Mouse (Mus musculus) kidney, adult 2 months (tissue): ENCODE measurements at regions not wholly inside any gene's neighbourhood (a gene's known extent, or its start where the extent isn't known, plus 50 kb on each side); places are given as distances from the start of the nearest gene placed in this dataset.

Experiments used
- DNase-seq: peaks from one replicate; pipeline ENCODE4 v3.0.0; 2021
- H3K27ac ChIP-seq: fragments of 200-500 bp; 2 replicates; pipeline ENCODE4 v1.5.1; 2012; ENCODE audit warnings: low read depth, low read length, control low read depth, inconsistent platforms; ENCODE audit not compliant: insufficient read depth
- H3K27me3 ChIP-seq: fragments of 200-500 bp; replicated peaks from 2 replicates; pipeline ENCODE4 v1.6.1; 2012; ENCODE audit warnings: mild to moderate bottlenecking, moderate library complexity, low read length, inconsistent platforms; ENCODE audit not compliant: control insufficient read depth, insufficient read depth
- H3K36me3 ChIP-seq: fragments of 200-500 bp; 2 replicates; pipeline ENCODE4 v1.6.1; 2012; ENCODE audit warnings: mild to moderate bottlenecking, moderate library complexity, low read length, inconsistent platforms; ENCODE audit not compliant: control insufficient read depth, insufficient read depth
- H3K4me1 ChIP-seq: fragments of 200-500 bp; 2 replicates; pipeline ENCODE4 v1.6.1; 2011; ENCODE audit warnings: low read length; ENCODE audit not compliant: control insufficient read depth, insufficient read depth
- H3K4me3 ChIP-seq: fragments of 200-500 bp; 2 replicates; pipeline ENCODE4 v1.5.1; 2011; ENCODE audit warnings: mild to moderate bottlenecking, low read depth, low read length, control low read depth; ENCODE audit not compliant: insufficient read depth
- CTCF ChIP-seq: fragments of 200-500 bp; conservative IDR thresholded peaks from 2 replicates; pipeline ENCODE4 v1.5.1; 2011; ENCODE audit warnings: low read depth, mild to moderate bottlenecking, control low read depth, low read length, moderate library complexity, mixed read lengths; ENCODE audit not compliant: insufficient read depth, insufficient read length
- POLR2A ChIP-seq: fragments of 200-500 bp; IDR thresholded peaks from one replicate; pipeline ENCODE4 v1.6.1; 2011; ENCODE audit warnings: low read depth, low read length, control low read depth
- WGBS: fragments of 180-500 bp; shearing (Covaris S2); methylation state at CpG from one replicate; pipeline ENCODE4 v1.1.7; 2018; 5-methylcytosine and 5-hydroxymethylcytosine counted together

DNA sequence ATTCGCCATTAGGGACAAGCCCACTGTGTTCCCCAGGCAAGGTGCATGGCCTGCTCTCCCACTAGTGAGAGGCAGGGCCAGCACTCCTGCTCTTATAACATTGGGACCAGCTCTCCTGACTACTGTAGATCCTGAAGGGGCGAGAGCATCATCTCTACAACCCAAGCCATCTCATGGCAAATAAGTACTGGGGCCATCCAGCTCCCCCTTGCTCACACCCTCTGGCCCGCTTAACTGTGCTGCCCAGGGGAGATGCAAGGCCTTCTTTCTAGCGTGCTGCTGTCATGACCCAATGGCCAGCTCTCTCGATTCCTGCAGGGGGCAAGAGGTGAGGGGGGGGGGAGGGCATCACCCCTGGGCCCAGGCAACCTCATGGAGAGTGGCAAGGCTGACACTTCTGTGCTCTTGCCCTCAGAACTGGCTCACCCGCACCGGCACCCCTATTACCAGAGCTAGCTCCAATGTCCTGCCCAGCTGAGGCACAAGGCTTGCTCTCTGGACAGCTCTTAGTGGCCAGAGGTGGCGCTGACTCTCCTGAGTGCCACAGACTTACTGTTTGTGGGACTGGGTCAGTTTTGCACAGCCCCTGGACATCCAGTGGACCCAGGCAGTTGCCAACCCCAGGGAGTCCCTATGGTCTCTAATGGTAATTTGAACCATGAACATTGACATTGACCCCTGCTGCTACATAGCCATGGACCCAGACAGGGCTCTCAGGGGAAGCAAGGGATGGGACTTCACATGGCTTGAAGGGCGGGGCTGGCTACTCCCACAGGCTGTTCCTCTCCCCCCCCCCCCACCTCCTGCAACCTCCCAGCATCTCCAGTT lies 448.2 kb downstream of the Tdrd3 start:
- TF ChIP-seq CTCF (no peak), POLR2A (no peak)
- 82% methylated on average over 9 of the region's 9 CpGs for WGBS
- no peaks in the 10 kb centered on the region for H3K27me3 ChIP-seq

DNA sequence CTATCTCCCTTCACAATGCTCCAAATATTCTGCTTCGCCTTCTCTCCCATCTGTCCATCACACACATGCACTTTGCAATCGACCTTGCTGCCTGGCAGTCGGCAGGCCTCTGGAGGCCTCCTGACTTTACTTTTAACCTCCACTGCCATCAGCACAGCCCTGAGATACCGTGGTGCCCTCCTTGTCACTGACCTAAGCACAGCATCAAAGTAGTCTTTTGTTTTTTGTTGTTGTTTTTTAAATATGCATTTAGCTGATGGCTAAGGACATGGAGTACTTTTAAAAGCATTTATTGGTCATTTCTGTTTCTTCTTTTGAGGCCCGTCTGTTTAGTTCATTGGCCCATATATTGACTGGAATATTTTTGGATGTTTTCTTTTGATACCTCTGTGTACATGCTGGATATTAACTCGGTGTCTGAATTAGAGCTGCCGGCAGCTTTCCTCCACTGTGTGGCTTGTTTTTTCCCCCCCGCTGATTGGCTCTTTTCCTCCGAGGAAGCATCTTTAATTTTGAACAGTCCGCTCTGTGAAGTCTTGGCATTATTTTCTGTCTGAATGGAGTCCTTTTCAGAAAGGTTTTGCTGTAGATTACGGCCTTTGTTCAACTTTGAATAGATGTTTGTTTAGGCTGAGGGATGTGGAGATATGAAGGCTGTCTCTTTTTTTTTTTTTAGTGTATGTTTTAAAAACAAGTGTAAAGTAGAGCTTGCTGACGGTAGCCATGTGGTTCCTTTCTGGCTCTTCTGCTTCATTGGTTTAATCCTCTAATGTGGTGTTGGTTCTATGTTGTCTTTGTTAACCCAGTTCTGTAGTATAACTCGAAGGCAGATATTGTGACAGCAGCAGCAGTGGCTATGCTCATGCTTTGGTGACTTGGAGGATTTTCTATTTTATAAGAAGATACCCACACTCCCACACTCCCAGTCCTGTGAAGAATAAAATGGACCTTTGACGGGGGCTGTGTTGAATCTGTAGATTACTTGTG lies 449.1 kb downstream of the Tdrd3 start:
- WGBS = 71% methylated on average over 14 of the region's 14 CpGs
- no peaks in the 10 kb centered on the region for H3K36me3 ChIP-seq
- H3K27ac ChIP-seq = no peak overlapping the region
- H3K27me3 ChIP-seq = no peaks in the 10 kb centered on the region
- no peak for DNase-seq
- TF ChIP-seq POLR2A (no peak), CTCF (no peak)
- no peaks in the 10 kb centered on the region for H3K4me1 ChIP-seq
- H3K4me3 ChIP-seq = no peak overlapping the region

More for the DNA sequence above, 448.2 kb downstream of the Tdrd3 start:
- Histone ChIP-seq H3K36me3 (no peaks in the 10 kb centered on the region), H3K4me3 (no peak overlapping the region), H3K4me1 (no peaks in the 10 kb centered on the region), H3K27ac (no peak overlapping the region)
- DNase-seq = no peak

DNA sequence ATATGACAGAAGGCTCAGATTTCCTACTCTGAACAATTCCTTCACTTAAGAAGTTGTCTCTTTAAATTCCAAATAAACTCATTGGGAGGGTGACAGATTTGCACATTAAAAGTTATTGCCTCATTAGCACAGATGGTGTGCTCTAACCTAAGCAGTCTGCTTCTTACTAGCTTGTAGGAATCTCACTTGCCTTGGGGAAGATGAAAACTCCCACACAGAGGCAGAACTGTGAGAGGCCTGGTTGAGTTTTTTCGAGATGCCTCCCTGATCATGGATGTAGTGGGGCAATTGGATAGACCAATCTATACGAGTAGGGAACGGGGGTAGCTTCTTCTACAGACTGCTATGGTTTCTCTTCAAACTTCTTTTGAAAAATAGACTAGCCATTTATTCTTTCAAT lies 485.3 kb downstream of the Tdrd3 start:
- WGBS = 30% methylated on average over 3 of the region's 3 CpGs
- TF ChIP-seq POLR2A (no peak), CTCF (no peak)
- Histone ChIP-seq H3K4me1 (no peaks in the 10 kb centered on the region), H3K4me3 (no peak overlapping the region), H3K27me3 (no peaks in the 10 kb centered on the region), H3K36me3 (no peaks in the 10 kb centered on the region), H3K27ac (no peak overlapping the region)
- no peak for DNase-seq

DNA sequence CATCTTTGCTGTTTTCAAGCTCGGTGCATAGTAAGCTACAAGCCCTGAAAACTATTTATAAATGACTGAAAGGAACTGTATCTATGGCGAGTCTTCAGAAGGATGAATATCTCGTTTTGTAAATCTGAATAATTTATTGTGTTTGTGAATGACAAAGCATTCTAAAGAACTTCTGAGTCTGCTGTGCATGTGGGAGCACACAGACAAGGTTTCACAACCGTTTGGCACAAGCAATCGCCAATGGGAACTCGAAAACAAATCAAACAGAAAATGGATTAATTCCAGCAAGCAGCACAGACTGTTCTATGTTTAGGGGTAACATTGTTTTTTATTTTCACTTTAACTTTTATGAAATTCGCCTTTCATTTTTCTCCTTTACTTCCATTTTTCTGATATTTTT lies 486.0 kb downstream of the Tdrd3 start:
- no peak for TF ChIP-seq CTCF
- TF ChIP-seq POLR2A = no peak
- Histone ChIP-seq H3K27me3 (no peaks in the 10 kb centered on the region), H3K4me3 (no peak overlapping the region), H3K36me3 (no peaks in the 10 kb centered on the region), H3K4me1 (no peaks in the 10 kb centered on the region), H3K27ac (no peak overlapping the region)
- 73% methylated on average over 7 of the region's 7 CpGs for WGBS
- DNase-seq = no peak
